Mouse (Mus musculus) gastrocnemius, adult 2 months (tissue): ENCODE results near the gene B3galnt1. TPM values are rescaled to one million over a fixed set of nuclear protein-coding genes. Genes with fewer than 3 reads are reported as not detected.
A peak's percentile ranks its signal among the peaks of the same experiment; 100 is the strongest.

ENCODE experiments used
- DNase-seq: peaks from one replicate; pipeline ENCODE4 v3.0.0; 2022
- H3K27ac ChIP-seq: fragments of 200-600 bp; 2 replicates; pipeline ENCODE4 v1.8.1; 2022; ENCODE audit warnings: mild to moderate bottlenecking
- H3K4me3 ChIP-seq: fragments of 200-600 bp; 2 replicates; pipeline ENCODE4 v1.8.1; 2022; ENCODE audit warnings: mild to moderate bottlenecking, moderate library complexity
- CTCF ChIP-seq: fragments of 200-600 bp; IDR thresholded peaks from 2 replicates; pipeline ENCODE4 v1.8.1; 2022; ENCODE audit warnings: antibody characterized with exemption, mild to moderate bottlenecking, moderate library complexity
- intact Hi-C: fragments of 180-260 bp; cut with DNase I; formaldehyde crosslinking; loops from one replicate; pipeline ENCODE4 v1.15.1; 2025
- total RNA-seq, 2 experiments: library from RNA; stranded (reverse); gene quantifications; 2 replicates each; pipeline ENCODE4 v1.2.3; 2021

The B3galnt1 gene
- total RNA-seq, 2 experiments from 2014 or later: 1.5 to 2.0 TPM

GRCm38 (mm10) chr3:69559316-69559974 is 39.3 kb downstream of the B3galnt1 start:
- intact Hi-C loops: no loop called here
- Histone ChIP-seq H3K27ac (peak overlapping the region; percentile 21; the same call in 1 of the 2 replicates), H3K4me3 (no peak overlapping the region)
- no peak for DNase-seq
- no peak for TF ChIP-seq CTCF

- intact Hi-C loops: no loop called here
- no peak for DNase-seq
- no peak overlapping the region for H3K4me3 ChIP-seq
- no peak for TF ChIP-seq CTCF
- H3K27ac ChIP-seq: no peak overlapping the region
These were observed 42.5 kb downstream of the B3galnt1 start for GRCm38 (mm10) chr3:69556092-69556778.

- intact Hi-C loops: no loop called here
- DNase-seq: no peak
- TF ChIP-seq CTCF: no peak
- Histone ChIP-seq H3K27ac (no peak overlapping the region), H3K4me3 (no peak overlapping the region)
These were observed 43.2 kb downstream of the B3galnt1 start for GRCm38 (mm10) chr3:69555511-69555910.

- Histone ChIP-seq H3K4me3 (peak overlapping the region; percentile 58), H3K27ac (peak overlapping the region; percentile 92)
- TF ChIP-seq CTCF: no peak
- intact Hi-C loops: loop anchor here (2.0 kb wide), 1 partner anchor 25 kb away; no protein-coding TSS in a partner anchor
- no peak for DNase-seq
These were observed 49.2 kb downstream of the B3galnt1 start for GRCm38 (mm10) chr3:69549602-69550001.

GRCm38 (mm10) chr3:69548704-69549455 is 49.9 kb downstream of the B3galnt1 start:
- TF ChIP-seq CTCF: peak; percentile 21; the same call in 1 of the 2 replicates
- H3K4me3 ChIP-seq: peak overlapping the region; percentile 58
- DNase-seq: peak; percentile 81
- H3K27ac ChIP-seq: peak overlapping the region; percentile 92
- intact Hi-C loops: loop anchor here (2.0 kb wide), 1 partner anchor 24 kb away; no protein-coding TSS in a partner anchor

- intact Hi-C loops: no loop called here
- Histone ChIP-seq H3K4me3 (no peak overlapping the region), H3K27ac (no peak overlapping the region)
- no peak for TF ChIP-seq CTCF
- DNase-seq: no peak
These were observed 53.7 kb downstream of the B3galnt1 start for GRCm38 (mm10) chr3:69545017-69545416.

GRCm38 (mm10) chr3:69543730-69544129 is 55.0 kb downstream of the B3galnt1 start:
- intact Hi-C loops: no loop called here
- no peak for TF ChIP-seq CTCF
- Histone ChIP-seq H3K27ac (no peak overlapping the region), H3K4me3 (no peak overlapping the region)
- DNase-seq: no peak

GRCm38 (mm10) chr3:69542962-69543361 is 55.8 kb downstream of the B3galnt1 start:
- intact Hi-C loops: no loop called here
- no peak overlapping the region for H3K4me3 ChIP-seq
- TF ChIP-seq CTCF: no peak
- H3K27ac ChIP-seq: peak overlapping the region; percentile 28; the same call in 1 of the 2 replicates
- peak; percentile 31 for DNase-seq

GRCm38 (mm10) chr3:69535941-69536647 is 62.7 kb downstream of the B3galnt1 start:
- no peak overlapping the region for H3K4me3 ChIP-seq
- no peak for DNase-seq
- no peak for TF ChIP-seq CTCF
- intact Hi-C loops: no loop called here
- no peak overlapping the region for H3K27ac ChIP-seq

GRCm38 (mm10) chr3:69535486-69535885 is 63.3 kb downstream of the B3galnt1 start:
- Histone ChIP-seq H3K4me3 (no peak overlapping the region), H3K27ac (no peak overlapping the region)
- DNase-seq: no peak
- intact Hi-C loops: no loop called here
- no peak for TF ChIP-seq CTCF

- H3K4me3 ChIP-seq: no peak overlapping the region
- no peak for TF ChIP-seq CTCF
- intact Hi-C loops: no loop called here
These were observed 66.1 kb downstream of the B3galnt1 start for GRCm38 (mm10) chr3:69532687-69533086.

GRCm38 (mm10) chr3:69531511-69531910 is 67.2 kb downstream of the B3galnt1 start:
- no peak for TF ChIP-seq CTCF
- no peak overlapping the region for H3K4me3 ChIP-seq
- intact Hi-C loops: no loop called here
- DNase-seq: no peak
- no peak overlapping the region for H3K27ac ChIP-seq

More at GRCm38 (mm10) chr3:69532687-69533086, 66.1 kb downstream of the B3galnt1 start:
- no peak overlapping the region for H3K27ac ChIP-seq
- no peak for DNase-seq
